In the genomic region with DNA sequence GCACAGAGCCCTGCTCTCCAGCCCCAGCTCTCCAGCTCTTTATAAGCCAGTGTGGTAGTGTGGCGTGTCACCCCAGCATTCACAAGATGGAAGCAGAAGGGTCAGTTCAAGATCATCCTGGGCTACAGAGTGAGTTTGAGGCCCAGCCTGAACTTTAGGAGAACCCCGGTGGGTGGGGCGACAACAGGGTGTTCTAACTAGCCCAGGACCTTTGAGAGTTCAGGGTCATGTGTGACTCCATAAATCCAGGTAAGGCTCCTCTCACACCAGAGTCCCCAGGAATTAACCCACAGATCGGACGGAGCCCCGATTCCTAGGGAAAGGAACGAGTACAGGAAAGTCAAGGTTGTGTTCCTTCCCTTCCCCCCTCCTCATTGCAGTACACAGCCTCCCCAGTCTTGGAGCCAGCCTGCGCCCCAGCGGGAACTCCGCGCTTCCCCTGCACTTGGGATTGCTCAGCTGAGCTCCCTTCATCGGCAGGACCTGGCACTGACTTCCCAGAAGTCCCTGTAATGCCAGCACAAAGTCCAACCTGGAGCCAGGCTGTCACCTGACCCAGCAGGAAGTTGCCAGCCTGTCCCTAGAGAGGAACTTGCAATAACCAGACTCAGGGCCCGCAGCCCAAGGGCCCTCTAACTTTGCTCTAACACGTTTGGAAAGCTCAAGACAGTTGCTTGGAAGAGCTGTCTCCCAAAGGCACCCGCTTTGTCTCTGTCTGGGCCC, we compare ENCODE assay signal across 8 mouse cellular contexts. TPM values are rescaled to one million over a fixed set of nuclear protein-coding genes. Genes with fewer than 3 reads are reported as not detected.
DNase-seq lines count a peak whose midpoint lies in the region; ATAC-seq lines count a peak whose summit lies in the region.

No protein-coding gene starts in this region.

- DNase-seq in retina, postnatal 1 day, result peak; percentile 10
- DNase-seq in retina, embryonic 14.5 days (ENCODE audit: low spot score), result no peak
- DNase-seq in kidney, postnatal 14 days, result peak; percentile 90
- DNase-seq in frontal cortex, postnatal 14 days (ENCODE audit: low spot score in 2 of 2), result no peak
- no peak for DNase-seq in gastrocnemius, postnatal 25 days
- DNase-seq in Muller cell, postnatal 12 days (ENCODE audit: inconsistent ontology term), result no peak

- peak; percentile 49 for ATAC-seq in granulocyte monocyte progenitor cell, adult 5-6 weeks (replicated peaks; ENCODE audit: poor library complexity, severe bottlenecking)
- peak; percentile 31; the same call in 1 of the 2 replicates for ATAC-seq in megakaryocyte, adult 5-6 weeks (ENCODE audit: poor library complexity, severe bottlenecking)

RNA-seq across cellular contexts. Expression of gene C77080, which starts 10.3 kb away (rescaled TPM):
- 0.32 and 0.88 TPM in 2 replicates for total RNA-seq in granulocyte monocyte progenitor cell, adult 5-6 weeks (2014; fragmentation: Nextera tagmentation)
- total RNA-seq in granulocyte monocyte progenitor cell, adult 5-6 weeks (2017), result 0.05 TPM in 1 of 2 replicates, not detected in the other
- not detected in 2 replicates for total RNA-seq in megakaryocyte, adult 5-6 weeks (2015)
- not detected in 2 replicates for total RNA-seq in megakaryocyte, adult 5-6 weeks (2017)
- total RNA-seq in gastrocnemius, postnatal 25 days (2021), result 1 to 10 TPM; 1.3 to 2.0 TPM

RNA-seq across cellular contexts. Expression of gene Sync, which starts 36.5 kb away (rescaled TPM):
- total RNA-seq in granulocyte monocyte progenitor cell, adult 5-6 weeks (2014; fragmentation: Nextera tagmentation), result not detected in 2 replicates
- total RNA-seq in granulocyte monocyte progenitor cell, adult 5-6 weeks (2017), result not detected in 2 replicates
- not detected in 2 replicates for total RNA-seq in megakaryocyte, adult 5-6 weeks (2015)
- 1.3 TPM in 1 of 2 replicates, not detected in the other for total RNA-seq in megakaryocyte, adult 5-6 weeks (2017)
- total RNA-seq in gastrocnemius, postnatal 25 days (2021), result 10 to 100 TPM; 40.2 to 44.7 TPM

Comparison
In these comparisons a context has a peak if more than half of its experiments do, and no peak if none do; other contexts are left out.
1. DNase-seq: peak in retina, postnatal 1 day (single experiment) and kidney, postnatal 14 days (single experiment); none in retina, embryonic 14.5 days (single experiment), frontal cortex, postnatal 14 days (0 of 2), gastrocnemius, postnatal 25 days (single experiment) and Muller cell, postnatal 12 days (single experiment).
2. RNA of gene Sync, which starts 36.5 kb away (total RNA-seq): 40.2 to 44.7 TPM in gastrocnemius, postnatal 25 days; not detected in granulocyte monocyte progenitor cell, adult 5-6 weeks and 1.3 TPM in megakaryocyte, adult 5-6 weeks; every median in the first group is over 10 times any median in the second.